In genomic region chr2:145397456-145398206, GRCm38 (mm10) we compare ENCODE assay signal across 12 mouse cellular contexts.
DNase-seq lines count a peak whose midpoint lies in the region; ATAC-seq and TF ChIP-seq lines count a peak whose summit lies in the region.
"Had no signal": no experiment of that assay in that cellular context is flagged by ENCODE, and none has a peak within 500 bp of the region (broad histone marks: within the 10 kb centered on the region; RNA-seq: fewer than 3 reads in every experiment).

No protein-coding gene starts in this region.

- no peaks in the 10 kb centered on the region for H3K9me3 ChIP-seq in hindbrain, embryonic 10.5 days
- H3K9me3 ChIP-seq in hindbrain, postnatal 0 days (ENCODE audit: low read length): no peaks in the 10 kb centered on the region
- H3K9me3 ChIP-seq in forebrain, postnatal 0 days (ENCODE audit: low read length): no peaks in the 10 kb centered on the region
- H3K9me3 ChIP-seq: lung, embryonic 15.5 days had no signal

- no peak overlapping the region for H3K4me3 ChIP-seq in hindbrain, embryonic 10.5 days
- H3K4me3 ChIP-seq in hindbrain, postnatal 0 days (ENCODE audit: low read length): no peak overlapping the region
- H3K4me3 ChIP-seq in forebrain, postnatal 0 days (ENCODE audit: low read depth, low read length): no peak overlapping the region
- H3K4me3 ChIP-seq: lung, embryonic 15.5 days had no signal

- H3K4me1 ChIP-seq in hindbrain, embryonic 10.5 days (replicated peaks): peaks cover 37% of the 10 kb centered on the region
- H3K4me1 ChIP-seq in hindbrain, postnatal 0 days (ENCODE audit: insufficient read depth, low read length): no peaks in the 10 kb centered on the region
- 0 out of 2 replicates have a peak, but pooled peaks cover 4% of the 10 kb centered on the region for H3K4me1 ChIP-seq in forebrain, postnatal 0 days (ENCODE audit: insufficient read depth)
- H3K4me1 ChIP-seq: lung, embryonic 15.5 days had no signal

- no peaks in the 10 kb centered on the region for H3K36me3 ChIP-seq in hindbrain, embryonic 10.5 days
- H3K36me3 ChIP-seq in hindbrain, postnatal 0 days (ENCODE audit: insufficient read depth, low read length): no peaks in the 10 kb centered on the region
- H3K36me3 ChIP-seq in forebrain, postnatal 0 days (ENCODE audit: insufficient read depth): no peaks in the 10 kb centered on the region
- H3K36me3 ChIP-seq: lung, embryonic 15.5 days had no signal

- H3K27me3 ChIP-seq in hindbrain, embryonic 10.5 days (ENCODE audit: insufficient read depth, poor library complexity, severe bottlenecking): no peaks in the 10 kb centered on the region
- H3K27me3 ChIP-seq in hindbrain, postnatal 0 days (ENCODE audit: insufficient read depth, low read length): no peaks in the 10 kb centered on the region
- no peaks in the 10 kb centered on the region for H3K27me3 ChIP-seq in forebrain, postnatal 0 days (ENCODE audit: insufficient read depth, low read length)
- H3K27me3 ChIP-seq: lung, embryonic 15.5 days had no signal

- WGBS in hindbrain, embryonic 10.5 days: 60% methylated on average over 10 of the region's 10 CpGs
- 54% methylated on average over 10 of the region's 10 CpGs for WGBS in hindbrain, postnatal 0 days
- 44% methylated on average over 10 of the region's 10 CpGs for WGBS in forebrain, postnatal 0 days

- H3K27ac ChIP-seq in hindbrain, embryonic 10.5 days: peak overlapping the region; percentile 47; the same call in 1 of the 2 replicates
- no peak overlapping the region for H3K27ac ChIP-seq in hindbrain, postnatal 0 days
- 0 out of 2 replicates have a peak overlapping the region, but pooled peaks have one; percentile 29 for H3K27ac ChIP-seq in forebrain, postnatal 0 days (ENCODE audit: low read depth, low read length)
- H3K27ac ChIP-seq: lung, embryonic 15.5 days had no signal

- ATAC-seq in frontal cortex, adult (ENCODE audit: low TSS enrichment): peak; percentile 57
- no peak for ATAC-seq in hindbrain, postnatal 0 days
- peak; percentile 60; the same call in 1 of the 2 replicates for ATAC-seq in forebrain, postnatal 0 days

- no peak overlapping the region for H3K4me2 ChIP-seq in hindbrain, postnatal 0 days (ENCODE audit: low read depth, low read length)
- H3K4me2 ChIP-seq in forebrain, postnatal 0 days (ENCODE audit: low read depth): no peak overlapping the region
- H3K4me2 ChIP-seq: liver, embryonic 11.5 days; lung, embryonic 15.5 days had no signal

- no peak for TF ChIP-seq CTCF in hindbrain, postnatal 0 days (IDR thresholded peaks at IDR 0.05; ENCODE audit: low read depth)
- TF ChIP-seq CTCF in brain, embryonic 14.5 days (IDR thresholded peaks at IDR 0.05; ENCODE audit: borderline replicate concordance, extremely low read depth, insufficient read depth, insufficient read length): no peak
- TF ChIP-seq CTCF in forebrain, postnatal 0 days (IDR thresholded peaks at IDR 0.05; ENCODE audit: low read depth): no peak

- no peak for TF ChIP-seq POLR2A in brain, embryonic 14.5 days (IDR thresholded peaks at IDR 0.05; ENCODE audit: borderline replicate concordance, extremely low read depth, insufficient read depth, insufficient read length, poor library complexity, severe bottlenecking)

- DNase-seq in frontal cortex, adult 2 months (ENCODE audit: extremely low spot score in 1 of 2, low spot score in 1 of 2): no peak
- DNase-seq in hindbrain, embryonic 10.5 days (ENCODE audit: low spot score): no peak
- DNase-seq in hindbrain, postnatal 0 days (ENCODE audit: low spot score): no peak
- DNase-seq in brain, embryonic 14.5 days (ENCODE audit: low read depth): peak; percentile 63
- no peak for DNase-seq in forebrain, postnatal 0 days
- DNase-seq in lung, postnatal 14 days: no peak
- no peak for DNase-seq in natural killer cell, adult 2 months (ENCODE audit: low spot score in 2 of 2)
- DNase-seq: cerebellum, adult 11-12 months; thymus, adult 2 months had no signal

- H3K9ac ChIP-seq in hindbrain, postnatal 0 days (replicated peaks; ENCODE audit: low read length): no peak overlapping the region
- no peak overlapping the region for H3K9ac ChIP-seq in forebrain, postnatal 0 days
- H3K9ac ChIP-seq: lung, embryonic 15.5 days had no signal
